Mouse (Mus musculus) lung, adult 18-20 months (tissue): ENCODE results near the gene Ccnd2.

Source experiments
- DNase-seq, 2 experiments: peaks; one replicate each; pipeline ENCODE4 v3.0.0; 2022; ENCODE audit warnings: mixed read lengths in 2 of 2

Ccnd2 gene

DNA sequence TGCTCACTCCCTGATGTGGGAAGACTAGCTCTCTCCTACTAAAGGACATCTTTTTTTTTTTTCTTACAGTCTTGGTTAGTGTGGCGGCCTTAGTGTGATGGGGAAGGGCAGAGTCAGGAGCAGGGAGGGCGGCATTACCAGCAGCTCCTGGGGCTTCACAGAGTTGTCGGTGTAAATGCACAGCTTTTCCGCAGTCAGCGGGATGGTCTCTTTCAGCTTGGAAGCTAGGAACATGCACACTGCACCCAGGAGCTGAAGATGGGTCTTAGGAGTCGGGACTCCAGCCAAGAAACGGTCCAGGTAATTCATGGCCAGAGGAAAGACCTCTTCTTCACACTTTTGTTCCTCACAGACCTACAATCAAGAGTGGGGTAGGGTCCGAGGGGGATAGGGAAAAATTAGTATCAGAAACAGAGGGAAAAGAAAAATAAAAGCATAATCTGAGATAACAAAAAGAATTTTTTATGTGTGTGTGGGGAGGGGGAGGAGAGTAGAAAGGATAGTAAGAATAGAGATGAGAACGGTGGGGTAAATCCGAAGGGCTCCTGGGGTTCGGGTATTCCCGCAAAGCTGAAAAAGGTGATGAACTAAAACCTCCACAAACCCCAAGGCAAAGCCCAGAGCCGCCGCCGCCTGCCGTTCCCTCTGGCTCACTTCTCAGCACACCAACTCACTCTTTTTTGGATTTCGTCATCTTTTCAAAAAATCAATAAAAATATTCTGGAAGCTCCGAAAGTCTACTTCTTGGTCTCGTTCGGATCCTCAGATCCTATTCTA, 3.3 kb downstream of the Ccnd2 start:
- DNase-seq, result peak in 1 of 2 experiments; percentile 28

DNA sequence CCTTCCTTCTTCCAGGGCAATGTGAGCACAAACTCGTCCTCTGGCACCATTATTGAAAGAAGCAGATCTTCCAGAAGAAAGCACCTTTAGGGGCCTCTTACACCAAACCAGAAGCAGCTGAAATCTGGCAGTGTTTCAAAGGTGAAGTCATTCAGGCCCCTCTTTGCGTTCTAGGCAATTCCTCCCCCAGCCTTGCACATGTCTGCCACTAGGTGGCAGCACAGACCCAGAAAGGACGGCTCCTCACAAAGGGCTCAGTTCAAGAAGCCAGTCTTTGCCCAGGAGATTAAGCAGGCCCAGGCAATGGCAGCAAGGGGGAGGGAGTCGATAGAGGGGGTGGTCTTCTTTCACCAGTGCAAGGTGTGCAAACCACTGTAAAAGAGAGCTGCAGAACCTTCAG, 4.3 kb downstream of the Ccnd2 start:
- DNase-seq, result peak; percentile 86 to 90

DNA sequence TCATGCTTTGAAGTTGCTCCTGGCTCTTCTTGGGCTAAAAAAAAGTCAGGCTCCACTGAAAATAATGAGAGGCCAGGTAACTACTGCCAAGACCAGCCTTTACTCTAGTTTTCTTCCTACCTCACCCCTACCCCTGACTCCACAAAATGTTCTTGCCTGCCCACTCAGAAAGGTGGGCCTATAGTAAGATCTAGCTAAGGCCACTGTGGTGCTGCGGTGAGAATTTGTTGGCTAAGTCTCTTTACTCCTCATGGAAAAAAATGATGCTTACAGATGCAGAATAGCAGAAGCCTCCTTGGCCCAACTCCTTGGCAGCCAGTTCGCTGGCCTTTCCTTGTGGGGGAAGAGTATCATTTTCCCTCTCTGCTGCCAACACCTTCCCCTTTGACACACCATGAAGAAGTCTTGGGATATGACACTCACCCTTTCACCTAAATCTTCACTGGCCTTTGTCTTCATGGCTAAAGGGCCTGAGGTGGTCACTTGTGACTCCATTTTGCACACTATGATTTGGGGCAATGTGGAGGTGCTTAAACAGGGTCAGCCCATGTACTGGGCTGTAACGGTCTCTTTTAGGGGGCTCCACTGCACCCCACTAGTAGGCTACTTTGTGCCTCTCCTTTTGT, 5.6 kb downstream of the Ccnd2 start:
- DNase-seq, result no peak

DNA sequence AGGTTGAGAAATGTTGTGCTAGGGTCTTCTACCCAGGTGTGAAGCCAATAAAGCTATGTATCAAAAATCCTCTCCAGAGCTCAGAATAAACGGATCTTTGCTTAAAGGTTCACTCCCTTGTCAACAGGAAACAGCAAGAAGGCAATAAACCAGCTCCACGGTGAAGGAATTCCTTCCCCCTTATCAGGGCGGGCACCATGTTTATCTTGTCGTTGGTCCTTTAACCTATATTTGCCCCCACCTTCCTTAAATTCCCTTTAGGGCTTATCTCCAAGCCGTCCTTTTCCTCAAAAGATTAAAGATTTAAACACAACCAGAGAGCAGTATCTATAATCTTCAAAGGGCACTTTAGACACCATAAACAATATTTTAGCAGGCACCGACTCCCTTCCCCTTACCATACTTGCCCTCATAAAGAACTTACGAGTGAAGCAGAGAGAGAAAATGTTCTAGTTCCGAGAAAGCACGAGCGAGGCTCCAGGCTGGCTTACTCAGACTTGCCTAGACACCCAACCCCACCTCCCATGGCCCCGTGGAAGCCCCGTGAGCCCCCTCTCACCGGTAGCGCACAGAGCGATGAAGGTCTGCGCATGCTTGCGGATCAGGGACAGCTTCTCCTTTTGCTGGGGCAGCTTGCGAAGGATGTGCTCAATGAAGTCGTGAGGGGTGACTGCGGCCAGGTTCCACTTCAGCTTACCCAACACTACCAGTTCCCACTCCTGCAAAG, 6.4 kb downstream of the Ccnd2 start:
- DNase-seq, result peak; percentile 28 to 36

DNA sequence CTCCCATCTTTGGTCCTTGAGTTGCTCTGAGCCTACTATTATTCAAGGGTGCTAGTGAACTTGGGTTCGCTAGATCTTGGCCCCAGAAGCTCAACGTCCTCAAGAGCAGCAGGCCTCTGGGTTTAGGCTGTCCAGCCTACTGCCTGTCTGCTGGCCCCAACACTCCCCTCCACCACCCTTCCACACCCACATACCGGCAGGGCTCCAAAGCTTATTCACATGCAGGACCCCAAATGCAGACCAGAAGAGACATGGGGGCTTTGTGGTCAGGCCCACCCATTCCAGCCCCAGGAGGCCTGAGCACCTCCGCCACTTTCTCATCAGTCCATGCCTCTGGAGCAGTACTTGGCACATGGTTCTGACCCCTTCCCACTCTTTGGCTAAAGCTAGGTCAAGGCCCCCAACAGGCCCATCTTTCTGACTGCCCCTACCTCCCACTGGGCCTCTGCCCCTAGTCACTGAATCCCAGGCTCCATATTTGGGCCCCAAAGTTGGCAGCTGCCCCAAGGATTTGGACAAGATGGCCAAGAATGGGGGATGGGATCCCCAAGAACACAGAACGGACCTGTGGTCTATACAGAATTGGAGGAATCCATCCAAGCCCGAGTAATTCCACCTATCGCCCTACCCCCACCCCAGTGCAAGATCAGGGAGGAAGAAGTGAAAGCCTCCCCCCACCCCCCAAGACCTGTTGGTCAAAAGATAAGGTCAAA, 8.3 kb downstream of the Ccnd2 start:
- DNase-seq, result no peak

DNA sequence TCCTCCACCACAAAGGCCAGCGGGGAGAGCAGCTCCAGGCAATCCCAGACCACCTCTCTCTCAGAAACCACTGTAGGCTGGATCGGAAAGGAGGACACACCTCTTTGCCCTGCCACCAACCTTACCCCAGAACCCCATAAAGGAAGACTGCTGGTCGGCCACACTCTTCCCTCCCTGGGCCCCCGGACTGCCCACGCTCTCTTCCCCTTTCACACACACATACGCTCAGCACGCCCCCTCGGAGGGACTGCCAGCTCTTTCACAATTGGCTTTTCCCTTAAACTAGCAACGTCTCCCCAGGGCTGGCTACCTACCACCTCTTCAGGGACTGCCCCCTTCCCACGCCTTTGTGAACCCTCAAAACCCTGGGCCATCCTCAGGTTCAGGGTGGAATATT, 8.9 kb downstream of the Ccnd2 start:
- DNase-seq, result peak; percentile 39 to 50

DNA sequence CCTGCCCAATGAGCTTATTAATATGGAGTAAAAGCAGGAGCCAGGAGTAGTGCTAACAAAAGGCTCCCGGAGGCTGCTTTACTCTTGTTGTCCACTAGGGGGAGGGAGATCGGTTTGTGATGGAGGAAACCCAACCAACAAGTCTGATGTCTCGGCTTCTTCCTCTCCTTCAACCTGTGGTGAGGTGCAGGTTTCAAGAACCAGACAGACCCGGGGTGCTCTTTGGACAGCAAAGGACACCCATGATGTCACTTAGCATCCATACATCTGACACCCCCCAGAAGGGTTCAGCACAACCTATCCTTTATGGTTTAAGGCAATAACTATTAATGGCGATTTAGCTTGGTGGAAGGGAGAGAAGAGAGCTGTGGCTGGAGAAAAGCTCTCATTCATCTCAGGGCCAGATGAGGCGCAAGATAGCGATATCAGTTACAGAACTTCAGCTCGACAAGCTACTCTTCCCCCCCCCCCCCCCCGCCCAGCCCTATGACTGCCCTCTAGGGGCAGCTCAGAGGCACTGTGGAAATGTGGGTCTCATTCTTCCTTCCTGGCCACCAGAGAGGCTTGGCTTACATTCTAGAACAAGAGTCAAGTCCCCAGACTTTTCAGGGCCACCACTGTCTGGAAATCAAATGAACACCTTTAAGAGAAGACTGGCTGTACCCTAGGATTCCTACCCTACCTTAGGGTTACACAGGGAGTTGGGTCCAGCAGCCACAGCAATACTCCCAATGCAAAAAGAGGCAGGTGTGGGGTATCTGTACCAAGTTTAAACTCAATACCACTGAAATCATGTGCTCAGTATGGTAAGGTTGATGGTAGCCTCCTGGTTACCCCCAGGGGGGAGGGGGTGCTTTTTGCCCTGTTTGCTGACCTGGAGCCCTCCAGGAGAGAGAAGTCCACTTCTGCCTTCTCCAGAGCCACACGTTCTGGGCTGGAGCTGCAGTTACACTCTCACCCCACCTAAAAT, 9.6 kb downstream of the Ccnd2 start:
- peak; percentile 22 to 58 for DNase-seq

DNA sequence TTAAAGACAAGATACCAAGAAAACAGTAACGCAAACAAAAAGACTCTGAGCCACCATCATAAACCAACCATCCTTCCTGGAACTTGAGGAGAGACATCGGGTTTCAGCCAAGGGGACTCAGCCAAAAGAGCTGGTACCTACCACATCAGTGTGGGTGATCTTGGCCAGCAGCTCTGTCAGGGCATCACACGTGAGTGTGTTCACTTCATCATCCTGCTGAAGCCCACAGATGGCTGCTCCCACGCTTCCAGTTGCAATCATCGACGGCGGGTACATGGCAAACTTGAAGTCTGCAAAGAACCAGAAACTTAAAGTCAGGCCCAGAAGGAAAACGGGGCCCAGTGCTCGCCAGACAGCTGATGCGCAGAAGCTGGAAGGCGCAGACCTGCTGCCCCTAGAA, 13.0 kb downstream of the Ccnd2 start:
- DNase-seq, result no peak

DNA sequence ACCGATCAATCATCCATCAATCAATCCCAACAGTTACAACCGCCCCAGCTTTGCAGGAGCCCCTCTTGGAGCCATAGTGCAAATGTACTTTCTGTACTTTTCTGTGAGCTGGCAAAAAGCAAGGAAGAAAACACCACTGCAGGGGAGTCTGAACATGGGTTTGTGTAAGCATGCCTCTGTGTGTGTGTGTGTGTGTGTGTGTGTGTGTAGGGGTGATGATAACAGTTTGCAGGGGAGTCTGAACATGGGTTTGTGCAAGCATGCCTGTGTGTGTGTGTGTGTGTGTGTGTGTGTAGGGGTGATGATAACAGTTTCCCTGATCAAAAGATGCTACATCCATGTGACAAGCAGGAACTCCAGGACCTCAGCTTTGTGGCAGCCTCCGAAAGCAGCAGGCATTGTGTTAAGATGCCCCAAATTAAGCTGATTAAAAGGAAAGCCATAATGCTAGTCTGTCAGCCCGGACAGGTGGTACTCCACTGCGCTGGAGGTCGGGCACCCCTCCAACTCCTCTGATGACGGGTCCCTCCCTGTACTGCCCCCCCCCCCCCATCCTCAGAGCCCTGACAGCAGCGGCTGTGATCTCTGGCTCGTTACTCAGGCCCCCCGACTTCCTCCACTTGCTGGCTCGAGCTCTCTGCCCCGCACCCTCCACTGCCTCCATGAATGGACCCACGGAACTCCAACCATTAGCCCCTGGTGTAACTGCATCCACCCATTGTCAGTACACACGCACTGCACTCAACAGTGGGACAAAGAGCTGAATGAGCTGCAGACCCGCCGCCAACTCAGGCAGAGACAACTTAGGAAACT, 18.4 kb downstream of the Ccnd2 start:
- DNase-seq, result no peak

DNA sequence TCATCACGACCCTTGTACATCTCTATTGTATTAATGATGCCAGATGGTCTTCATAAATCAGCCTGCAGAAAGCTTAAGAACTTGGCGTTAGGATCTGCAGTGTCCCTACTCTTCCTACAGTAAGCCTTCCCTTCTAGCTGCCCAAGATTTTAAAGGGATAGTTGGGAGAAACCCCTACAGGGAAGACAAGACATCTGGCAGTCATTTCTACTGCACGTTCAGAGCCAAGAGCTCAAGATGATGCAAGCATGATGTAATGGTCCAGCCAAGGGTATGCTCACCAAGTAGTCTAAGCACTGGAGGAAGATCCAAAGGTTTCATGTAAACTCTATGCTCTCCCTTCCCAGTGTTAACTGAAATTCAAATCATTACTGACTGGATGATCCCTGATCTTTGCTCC, 19.3 kb downstream of the Ccnd2 start:
- DNase-seq, result no peak

DNA sequence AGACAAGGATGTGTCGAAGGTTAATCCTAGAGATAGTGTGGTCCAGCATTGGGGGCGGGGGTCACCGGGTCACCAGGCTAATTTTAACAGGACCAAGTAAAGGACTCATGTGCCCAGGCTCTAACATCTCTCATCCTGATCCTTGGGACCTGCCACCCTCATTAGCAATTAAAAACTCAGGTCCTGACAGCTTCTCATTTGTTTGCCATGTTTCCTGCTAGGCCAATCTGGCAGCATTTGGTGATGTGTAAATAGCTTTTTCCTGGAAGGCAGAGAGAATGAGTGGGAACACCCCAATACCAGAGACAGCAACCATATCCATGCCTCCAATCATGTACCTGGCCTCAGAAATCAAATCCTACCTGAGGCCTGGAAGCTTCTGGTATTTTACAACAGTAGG, 20.0 kb downstream of the Ccnd2 start:
- no peak for DNase-seq

DNA sequence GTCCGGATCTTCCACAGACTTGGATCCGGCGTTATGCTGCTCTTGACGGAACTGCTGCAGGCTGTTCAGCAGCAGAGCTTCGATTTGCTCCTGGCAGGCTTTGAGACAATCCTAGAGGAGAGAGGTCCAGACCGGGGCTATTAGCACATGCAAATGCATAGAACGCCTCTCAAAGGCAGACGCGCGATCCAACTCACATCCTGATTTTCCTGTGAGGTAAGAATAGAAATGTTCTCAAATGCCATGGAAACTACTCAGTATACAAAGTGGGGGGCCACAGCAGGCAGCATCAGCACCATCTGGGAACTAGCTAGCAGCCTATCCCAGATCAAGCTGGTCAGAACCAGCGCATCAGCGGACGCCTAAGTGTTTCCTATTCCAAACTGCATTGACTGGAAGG, 21.6 kb downstream of the Ccnd2 start:
- no peak for DNase-seq

DNA sequence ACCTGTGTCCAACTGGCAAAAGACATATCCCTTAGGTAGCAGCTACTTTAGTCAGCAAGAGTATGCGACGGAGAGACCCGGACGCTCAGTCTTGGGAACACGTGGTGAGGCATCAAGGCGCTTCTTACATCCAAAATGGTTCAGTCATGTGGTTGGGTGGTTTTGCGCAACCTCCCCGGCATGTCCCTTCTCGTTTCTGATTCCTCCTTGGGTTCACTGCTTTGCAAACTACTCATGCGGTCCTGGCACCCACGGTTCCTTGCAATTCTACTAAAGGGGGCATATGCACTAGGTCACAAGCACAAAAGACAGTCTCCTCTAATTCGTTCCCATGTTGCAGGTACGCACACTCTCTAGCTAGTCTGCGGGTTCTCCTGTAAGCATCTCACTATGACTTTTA, 22.3 kb downstream of the Ccnd2 start:
- DNase-seq, result peak in 1 of 2 experiments; percentile 25

DNA sequence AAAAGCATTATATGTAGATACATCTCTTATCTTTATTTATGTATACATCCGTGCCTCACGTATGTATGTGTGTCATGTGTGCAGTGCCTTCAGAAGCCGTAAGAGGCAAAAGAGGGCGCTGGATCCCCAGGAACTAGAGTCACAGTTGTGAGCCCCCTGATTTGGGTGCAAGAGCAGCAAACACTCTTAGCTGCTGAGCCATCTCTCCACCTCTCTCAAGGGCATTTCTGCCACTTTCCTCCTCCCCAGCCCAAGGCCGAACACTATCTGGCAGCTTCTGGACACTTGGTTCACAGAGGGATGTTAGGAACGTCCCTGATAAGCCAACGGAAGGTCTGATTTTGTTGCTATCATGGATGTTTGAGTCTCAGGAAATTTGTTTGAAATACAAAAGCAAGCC, 28.5 kb downstream of the Ccnd2 start:
- DNase-seq, result no peak

DNA sequence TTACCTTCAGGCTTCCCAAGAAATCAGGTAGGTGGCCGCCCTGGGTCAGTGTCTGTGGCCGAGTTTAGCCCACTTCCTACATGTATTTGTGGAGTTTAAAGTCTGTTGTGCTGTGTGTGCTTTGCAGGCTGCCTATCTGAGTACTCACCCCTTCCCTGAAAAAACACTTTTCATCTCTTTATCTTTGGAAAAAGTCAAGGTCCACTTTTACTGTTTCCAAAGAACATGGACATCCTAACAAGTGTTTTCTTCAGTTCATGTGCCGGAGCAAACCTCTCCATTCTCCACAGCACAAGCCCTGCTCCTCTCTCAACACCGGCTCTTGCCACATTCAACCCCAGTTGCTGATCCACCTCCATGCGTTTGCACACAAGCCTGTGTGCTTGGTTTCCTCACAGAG, 29.0 kb downstream of the Ccnd2 start:
- DNase-seq, result no peak

DNA sequence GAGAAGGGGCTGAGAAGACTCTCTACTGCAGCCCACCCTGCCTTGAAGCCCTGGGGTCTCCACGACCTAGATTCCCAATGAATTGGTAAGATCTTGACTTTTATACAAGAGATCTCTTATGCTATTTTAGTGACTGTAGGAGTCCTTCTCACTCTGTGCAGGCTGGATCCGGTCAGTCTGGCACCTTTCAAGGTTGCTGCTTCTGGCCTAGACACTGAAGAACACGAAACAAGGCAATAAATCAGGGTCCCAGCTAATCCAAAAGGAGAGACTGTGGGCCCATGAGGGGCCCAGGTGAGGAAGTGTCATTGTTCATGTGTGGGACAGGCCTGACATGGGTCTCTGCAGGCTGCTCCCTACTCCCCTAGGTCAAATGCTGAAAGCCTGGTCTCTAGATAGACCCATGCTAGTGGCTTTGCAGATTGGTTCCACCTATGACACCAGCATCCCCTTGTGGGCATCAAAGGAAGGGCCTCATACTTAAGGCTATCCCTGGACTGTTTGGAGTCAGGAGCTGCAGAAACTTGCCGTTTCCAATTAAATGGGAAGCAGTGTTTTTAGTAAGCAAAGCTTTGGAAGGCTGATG, 29.7 kb downstream of the Ccnd2 start:
- no peak for DNase-seq

DNA sequence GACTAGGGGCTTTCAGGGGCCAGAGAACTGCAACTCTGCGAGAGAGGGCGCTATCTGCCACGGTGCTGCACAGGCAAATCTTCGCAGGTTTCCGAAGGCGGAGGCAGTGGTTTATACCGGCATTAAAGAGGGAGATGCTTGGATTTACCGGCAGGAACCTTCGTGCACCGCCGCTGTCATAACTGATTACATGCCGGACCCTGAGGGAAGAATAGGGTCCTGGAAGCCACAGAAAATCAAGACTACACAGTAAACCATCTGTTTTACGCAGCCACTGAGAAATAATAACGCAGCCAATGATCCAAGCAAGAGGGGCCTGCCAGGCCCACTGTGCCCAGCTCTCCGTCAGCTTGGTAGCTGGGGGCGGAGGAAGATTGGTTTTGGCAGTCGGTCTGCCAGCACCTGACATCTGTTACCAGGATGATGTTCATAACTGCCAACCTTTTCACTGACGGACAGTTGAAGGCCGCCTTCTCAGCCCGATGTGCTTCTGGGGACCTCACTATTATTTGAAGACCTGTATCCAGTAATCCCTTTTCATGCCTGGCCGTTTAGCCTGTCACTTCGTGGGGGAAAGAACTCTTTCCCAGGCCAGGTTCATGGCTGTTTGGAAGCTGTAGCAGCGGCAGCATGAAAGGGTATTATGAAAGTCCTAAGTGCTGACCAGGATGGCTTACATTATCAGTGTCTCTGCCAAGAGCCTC, 37.1 kb downstream of the Ccnd2 start:
- no peak for DNase-seq

DNA sequence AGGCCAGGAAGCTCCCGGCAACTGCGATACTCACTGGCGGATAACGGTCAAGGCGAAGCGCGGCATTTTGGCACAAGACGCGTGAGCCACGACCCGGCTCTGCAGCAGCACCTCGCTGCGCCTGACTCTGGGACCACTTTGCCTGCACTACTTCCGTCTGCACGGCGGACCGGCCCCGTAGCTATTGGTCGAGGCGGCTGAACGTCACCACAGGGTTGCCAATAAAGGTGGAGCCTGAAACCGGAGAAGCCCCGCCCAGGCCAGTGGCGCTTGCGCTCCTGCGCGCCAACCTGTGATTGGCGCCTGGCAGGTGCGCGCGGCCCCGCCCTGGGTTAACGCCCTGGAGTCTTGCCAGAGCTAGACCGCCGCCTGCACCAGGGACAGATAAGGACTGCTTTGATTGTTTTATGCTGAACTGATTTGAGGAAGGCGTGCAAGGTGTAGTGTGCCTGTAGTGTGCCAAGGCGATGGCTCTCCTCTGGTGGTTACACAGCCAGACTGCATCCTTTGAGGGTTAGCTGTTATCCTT, 42.5 kb downstream of the Ccnd2 start, which contains the start of gene Tigar:
Tigar (minus strand) TSS at position 156 of the 529 bp plus-strand sequence.
- DNase-seq, result peak; percentile 95 to 97

DNA sequence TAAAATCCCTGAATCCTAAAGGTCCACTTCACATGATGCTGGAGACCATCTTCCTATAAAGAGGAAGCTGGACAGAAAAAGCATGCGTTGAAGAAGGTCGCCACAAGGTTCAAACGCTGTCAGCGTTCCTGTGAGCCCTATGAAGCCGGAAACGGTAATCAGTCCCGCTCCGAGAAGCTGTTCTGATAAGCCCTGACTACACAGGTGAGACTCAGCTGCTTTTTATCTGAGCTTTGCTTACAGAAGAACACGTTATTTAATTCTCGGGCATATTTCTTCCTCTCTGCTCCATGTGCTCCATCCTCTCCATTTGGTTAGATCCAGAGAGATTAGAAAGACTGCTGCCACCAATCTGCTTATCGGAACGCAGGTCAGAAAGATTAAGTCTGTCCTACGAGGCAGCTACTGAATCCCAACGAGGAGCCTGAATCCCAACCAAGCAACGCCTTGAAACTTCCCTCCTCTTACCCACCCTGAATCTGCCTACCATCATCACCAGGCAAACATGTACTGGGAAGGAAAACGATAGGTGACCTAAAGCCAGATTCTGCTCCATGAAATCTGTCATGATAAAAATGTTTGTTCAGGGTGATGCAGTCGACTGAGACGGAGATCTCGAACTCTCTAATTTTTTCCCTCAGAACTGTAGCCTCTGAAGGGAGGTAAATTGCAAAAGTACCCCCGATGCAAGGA, 43.5 kb downstream of the Ccnd2 start:
- no peak for DNase-seq
